Mouse (Mus musculus) erythroblast, adult 5-6 weeks (primary cell): ENCODE data around the gene Supt6. TPM values are rescaled to one million over a fixed set of nuclear protein-coding genes. Genes with fewer than 3 reads are reported as not detected.

Source experiments
- total RNA-seq, 2 experiments: library from RNA; stranded (forward) in 1 of 2; stranded (reverse) in 1 of 2; fragments of 150-400 nt in 1 of 2; fragments of 200-764, 138-1000 nt in 1 of 2; gene quantifications; 2 replicates each; pipeline versions ENCODE4 v1.2.3 to v1.2.4; 2015 to 2017; ENCODE audit warnings: low replicate concordance in 2 of 2

Gene Supt6
- total RNA-seq, 2 experiments from 2014 or later, result 9.0 to 17.5 TPM

Other genes starting within 250 kb of the Supt6 start
- 3.1 and 6.0 TPM in 2 replicates for gene Dhrs13, start 213.7 kb downstream of the Supt6 start, total RNA-seq (2015; ENCODE audit: low replicate concordance)
- 1.5 and 3.6 TPM in 2 replicates for gene Dhrs13, start 213.7 kb downstream of the Supt6 start, total RNA-seq (2017; ENCODE audit: low replicate concordance)
- 14.2 and 31.5 TPM in 2 replicates for gene Flot2, start 208.1 kb downstream of the Supt6 start, total RNA-seq (2015; ENCODE audit: low replicate concordance)
- 22.5 and 24.7 TPM in 2 replicates for gene Flot2, start 208.1 kb downstream of the Supt6 start, total RNA-seq (2017; ENCODE audit: low replicate concordance)
- 3.7 and 7.7 TPM in 2 replicates for gene Eral1, start 165.6 kb downstream of the Supt6 start, total RNA-seq (2015; ENCODE audit: low replicate concordance)
- gene Eral1, start 165.6 kb downstream of the Supt6 start, total RNA-seq (2017; ENCODE audit: low replicate concordance), result 3.9 and 7.0 TPM in 2 replicates
- 10.2 and 14.8 TPM in 2 replicates for gene Fam222b, start 151.3 kb downstream of the Supt6 start, total RNA-seq (2015; ENCODE audit: low replicate concordance)
- 1.4 and 3.7 TPM in 2 replicates for gene Fam222b, start 151.3 kb downstream of the Supt6 start, total RNA-seq (2017; ENCODE audit: low replicate concordance)
- gene Traf4, start 80.4 kb downstream of the Supt6 start, total RNA-seq (2015; ENCODE audit: low replicate concordance), result 2.1 and 3.6 TPM in 2 replicates
- 3.2 and 3.5 TPM in 2 replicates for gene Traf4, start 80.4 kb downstream of the Supt6 start, total RNA-seq (2017; ENCODE audit: low replicate concordance)
- gene Nek8, start 69.3 kb downstream of the Supt6 start, total RNA-seq (2015; ENCODE audit: low replicate concordance), result 9.6 and 12.1 TPM in 2 replicates
- gene Nek8, start 69.3 kb downstream of the Supt6 start, total RNA-seq (2017; ENCODE audit: low replicate concordance), result 5.7 and 16.7 TPM in 2 replicates
- 69.0 and 77.1 TPM in 2 replicates for gene Tlcd1, start 69.3 kb downstream of the Supt6 start, total RNA-seq (2015; ENCODE audit: low replicate concordance)
- 96.9 and 181 TPM in 2 replicates for gene Tlcd1, start 69.3 kb downstream of the Supt6 start, total RNA-seq (2017; ENCODE audit: low replicate concordance)
- 792 and 815 TPM in 2 replicates for gene Rpl23a, start 62.4 kb downstream of the Supt6 start, total RNA-seq (2015; ENCODE audit: low replicate concordance)
- gene Rpl23a, start 62.4 kb downstream of the Supt6 start, total RNA-seq (2017; ENCODE audit: low replicate concordance), result 585 and 685 TPM in 2 replicates
- gene Rab34, start 57.6 kb downstream of the Supt6 start, total RNA-seq (2015; ENCODE audit: low replicate concordance), result 7.9 TPM in 1 of 2 replicates, not detected in the other
- 1.3 and 9.9 TPM in 2 replicates for gene Rab34, start 57.6 kb downstream of the Supt6 start, total RNA-seq (2017; ENCODE audit: low replicate concordance)
- gene Proca1, start 52.6 kb downstream of the Supt6 start, total RNA-seq (2015; ENCODE audit: low replicate concordance), result 1.5 TPM in 1 of 2 replicates, not detected in the other
- not detected in 2 replicates for gene Proca1, start 52.6 kb downstream of the Supt6 start, total RNA-seq (2017; ENCODE audit: low replicate concordance)
- 18.8 and 19.4 TPM in 2 replicates for gene Sdf2, start 241 bp downstream of the Supt6 start, total RNA-seq (2015; ENCODE audit: low replicate concordance)
- gene Sdf2, start 241 bp downstream of the Supt6 start, total RNA-seq (2017; ENCODE audit: low replicate concordance), result 16.7 and 25.2 TPM in 2 replicates
- 17.3 and 36.3 TPM in 2 replicates for gene 2610507B11Rik, start 15.8 kb upstream of the Supt6 start, total RNA-seq (2015; ENCODE audit: low replicate concordance)
- 23.6 and 33.3 TPM in 2 replicates for gene 2610507B11Rik, start 15.8 kb upstream of the Supt6 start, total RNA-seq (2017; ENCODE audit: low replicate concordance)
- gene BC030499, start 44.9 kb upstream of the Supt6 start, total RNA-seq (2015; ENCODE audit: low replicate concordance), result not detected in 2 replicates
- gene BC030499, start 44.9 kb upstream of the Supt6 start, total RNA-seq (2017; ENCODE audit: low replicate concordance), result 0.43 TPM in 1 of 2 replicates, not detected in the other
- 12.3 and 20.3 TPM in 2 replicates for gene Spag5, start 55.5 kb upstream of the Supt6 start, total RNA-seq (2015; ENCODE audit: low replicate concordance)
- 40.4 and 60.1 TPM in 2 replicates for gene Spag5, start 55.5 kb upstream of the Supt6 start, total RNA-seq (2017; ENCODE audit: low replicate concordance)
- not detected in 2 replicates for gene Aldoc, start 77.0 kb upstream of the Supt6 start, total RNA-seq (2015; ENCODE audit: low replicate concordance)
- 0.28 TPM in 1 of 2 replicates, not detected in the other for gene Aldoc, start 77.0 kb upstream of the Supt6 start, total RNA-seq (2017; ENCODE audit: low replicate concordance)
- gene Pigs, start 82.4 kb upstream of the Supt6 start, total RNA-seq (2015; ENCODE audit: low replicate concordance), result 3.3 and 10.0 TPM in 2 replicates
- 2.5 and 3.6 TPM in 2 replicates for gene Pigs, start 82.4 kb upstream of the Supt6 start, total RNA-seq (2017; ENCODE audit: low replicate concordance)
- gene Unc119, start 97.5 kb upstream of the Supt6 start, total RNA-seq (2015; ENCODE audit: low replicate concordance), result 17.1 and 20.9 TPM in 2 replicates
- gene Unc119, start 97.5 kb upstream of the Supt6 start, total RNA-seq (2017; ENCODE audit: low replicate concordance), result 9.6 and 15.0 TPM in 2 replicates
- gene Foxn1, start 140.6 kb upstream of the Supt6 start, total RNA-seq (2015; ENCODE audit: low replicate concordance), result not detected in 2 replicates
- not detected in 2 replicates for gene Foxn1, start 140.6 kb upstream of the Supt6 start, total RNA-seq (2017; ENCODE audit: low replicate concordance)
- 1.0 TPM in 1 of 2 replicates, not detected in the other for gene Slc13a2, start 176.2 kb upstream of the Supt6 start, total RNA-seq (2015; ENCODE audit: low replicate concordance)
- not detected in 2 replicates for gene Slc13a2, start 176.2 kb upstream of the Supt6 start, total RNA-seq (2017; ENCODE audit: low replicate concordance)
- gene Slc46a1, start 219.7 kb upstream of the Supt6 start, total RNA-seq (2015; ENCODE audit: low replicate concordance), result 1.3 TPM in 1 of 2 replicates, not detected in the other
- 0.84 TPM in 1 of 2 replicates, not detected in the other for gene Slc46a1, start 219.7 kb upstream of the Supt6 start, total RNA-seq (2017; ENCODE audit: low replicate concordance)